Mouse (Mus musculus): ENCODE results near the gene Zfp982. TPM values are rescaled to one million over a fixed set of nuclear protein-coding genes. Genes with fewer than 3 reads are reported as not detected.
A peak's percentile ranks its signal among the peaks of the same experiment; 100 is the strongest.
"Not testable (repeated sequence)": the region's sequence is repeated elsewhere in the genome, so short reads cannot be mapped to it uniquely, and the experiment has no call there.

Zfp982 gene
- polyA plus RNA-seq (2014; fragmentation: Nextera tagmentation; extraction: Ambion mirVana) = 5.0 and 6.3 TPM in 2 replicates

DNA sequence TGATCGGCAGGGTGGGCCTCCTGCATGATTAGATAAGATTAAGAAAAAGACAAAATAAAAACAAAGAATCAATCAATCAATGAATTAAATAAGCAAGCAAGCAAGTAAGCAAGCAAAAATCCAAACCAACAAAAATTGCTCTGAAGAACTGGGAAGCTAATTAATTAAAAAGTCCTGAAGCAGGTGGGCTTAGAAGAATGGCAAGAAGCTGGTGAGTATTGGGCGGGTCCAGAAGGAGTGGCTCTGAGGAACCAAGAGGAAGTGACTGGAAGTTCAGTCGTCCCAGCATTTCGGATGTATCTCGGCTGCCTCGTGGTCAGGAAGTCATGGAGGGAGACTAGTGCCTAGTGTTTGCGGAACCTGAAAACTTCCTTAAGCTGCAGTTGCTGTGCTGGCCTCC lies at the start of gene Zfp982:
TSS of gene Zfp982 (plus strand) at position 301 of the 400 bp plus-strand sequence.
- not testable (repeated sequence) for H3K9ac ChIP-seq (ENCODE audit: low read length); H3K4me3 ChIP-seq (ENCODE audit: low read depth, low read length); H3K4me1 ChIP-seq (replicated peaks; ENCODE audit: control insufficient read depth, insufficient read depth, low read length); H3K4me2 ChIP-seq (ENCODE audit: low read length); H3K36me3 ChIP-seq (ENCODE audit: control insufficient read depth, insufficient read depth, low read length); ATAC-seq (replicated peaks; ENCODE audit: low FRiP score, low TSS enrichment, low read depth); DNase-seq (ENCODE audit: low spot score); H3K27ac ChIP-seq (ENCODE audit: low read depth); H3K27me3 ChIP-seq (replicated peaks; ENCODE audit: control insufficient read depth, insufficient read depth, low read length)
- 87% methylated on average over 7 of the region's 7 CpGs for WGBS
- peaks cover 31% of the 10 kb centered on the region for H3K9me3 ChIP-seq (ENCODE audit: control insufficient read depth, low read length)

- peak overlapping the region; percentile 83 for H3K9ac ChIP-seq (ENCODE audit: low read length)
- not testable (repeated sequence) for H3K4me1 ChIP-seq (replicated peaks; ENCODE audit: control insufficient read depth, insufficient read depth, low read length); H3K27me3 ChIP-seq (replicated peaks; ENCODE audit: control insufficient read depth, insufficient read depth, low read length); H3K9me3 ChIP-seq (ENCODE audit: control insufficient read depth, low read length); H3K36me3 ChIP-seq (ENCODE audit: control insufficient read depth, insufficient read depth, low read length)
- peak overlapping the region; percentile 62; the same call in 1 of the 2 replicates for H3K27ac ChIP-seq (ENCODE audit: low read depth)
- H3K4me3 ChIP-seq (ENCODE audit: low read depth, low read length) = peak overlapping the region; percentile 53
- ATAC-seq (replicated peaks; ENCODE audit: low FRiP score, low TSS enrichment, low read depth) = peak; percentile 99
- peak overlapping the region; percentile 81 for H3K4me2 ChIP-seq (ENCODE audit: low read length)
- 8% methylated on average over 52 of the region's 52 CpGs for WGBS
- DNase-seq (ENCODE audit: low spot score) = peak; percentile 83
Measured at GRCm38 (mm10) chr4:147442649-147443553, 49.3 kb upstream of the Zfp982 start.

DNA sequence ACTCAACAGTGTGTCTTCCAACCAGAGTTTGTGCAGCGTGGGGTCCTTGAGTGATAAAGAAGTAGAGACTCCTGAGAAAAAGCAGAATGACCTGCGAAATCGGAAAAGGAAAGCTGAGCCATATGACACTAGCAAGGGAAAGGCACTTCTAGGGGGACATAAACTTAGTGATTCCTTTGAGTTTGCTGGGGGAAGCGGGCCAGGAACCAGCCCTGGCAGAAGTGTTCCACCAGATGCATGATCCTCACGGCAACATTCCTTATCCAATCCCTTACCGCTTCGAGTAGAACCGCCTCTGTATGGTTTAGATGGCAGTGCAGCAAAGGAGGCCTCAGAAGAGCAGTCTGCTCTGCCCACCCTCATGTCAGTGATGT lies 48.7 kb upstream of the Zfp982 start:
- not testable (repeated sequence) for DNase-seq (ENCODE audit: low spot score); H3K9me3 ChIP-seq (ENCODE audit: control insufficient read depth, low read length); H3K27me3 ChIP-seq (replicated peaks; ENCODE audit: control insufficient read depth, insufficient read depth, low read length); ATAC-seq (replicated peaks; ENCODE audit: low FRiP score, low TSS enrichment, low read depth); H3K4me1 ChIP-seq (replicated peaks; ENCODE audit: control insufficient read depth, insufficient read depth, low read length); H3K27ac ChIP-seq (ENCODE audit: low read depth); H3K36me3 ChIP-seq (ENCODE audit: control insufficient read depth, insufficient read depth, low read length)
- 37% methylated on average over 8 of the region's 8 CpGs for WGBS
- Histone ChIP-seq H3K9ac (ENCODE audit: low read length) (peak overlapping the region; percentile 83; the same call in 1 of the 2 replicates), H3K4me2 (ENCODE audit: low read length) (peak overlapping the region; percentile 81), H3K4me3 (ENCODE audit: low read depth, low read length) (peak overlapping the region; percentile 53; the same call in 1 of the 2 replicates)

DNA sequence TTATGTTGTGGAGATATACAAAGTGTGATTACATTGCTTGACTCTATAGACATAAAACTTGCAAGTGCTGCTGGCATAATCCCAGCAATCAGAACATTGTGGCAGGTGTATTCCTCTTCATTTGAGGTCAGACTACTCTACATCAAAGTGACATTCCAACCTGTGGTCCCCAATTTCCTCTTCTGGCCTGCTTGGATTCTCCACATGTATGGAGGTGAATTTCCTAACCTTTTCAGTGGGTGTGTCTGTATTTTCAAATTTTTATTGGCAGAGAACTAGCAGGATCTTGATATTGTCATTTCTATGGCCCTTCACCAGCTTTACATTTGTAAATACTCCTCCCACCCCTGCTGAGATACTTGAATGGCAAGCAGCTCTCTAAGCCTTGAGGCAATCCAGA lies 46.8 kb upstream of the Zfp982 start:
- not testable (repeated sequence) for ATAC-seq (replicated peaks; ENCODE audit: low FRiP score, low TSS enrichment, low read depth); DNase-seq (ENCODE audit: low spot score); H3K36me3 ChIP-seq (ENCODE audit: control insufficient read depth, insufficient read depth, low read length); H3K27ac ChIP-seq (ENCODE audit: low read depth); H3K9ac ChIP-seq (ENCODE audit: low read length); H3K9me3 ChIP-seq (ENCODE audit: control insufficient read depth, low read length); H3K27me3 ChIP-seq (replicated peaks; ENCODE audit: control insufficient read depth, insufficient read depth, low read length); H3K4me2 ChIP-seq (ENCODE audit: low read length); H3K4me1 ChIP-seq (replicated peaks; ENCODE audit: control insufficient read depth, insufficient read depth, low read length); H3K4me3 ChIP-seq (ENCODE audit: low read depth, low read length)

- Histone ChIP-seq H3K36me3 (ENCODE audit: control insufficient read depth, insufficient read depth, low read length) (no peaks in the 10 kb centered on the region), H3K4me1 (replicated peaks; ENCODE audit: control insufficient read depth, insufficient read depth, low read length) (no peaks in the 10 kb centered on the region; the same call in 1 of the 2 replicates), H3K4me3 (ENCODE audit: low read depth, low read length) (no peak overlapping the region)
Measured at GRCm38 (mm10) chr4:147448358-147448757, 43.9 kb upstream of the Zfp982 start.

DNA sequence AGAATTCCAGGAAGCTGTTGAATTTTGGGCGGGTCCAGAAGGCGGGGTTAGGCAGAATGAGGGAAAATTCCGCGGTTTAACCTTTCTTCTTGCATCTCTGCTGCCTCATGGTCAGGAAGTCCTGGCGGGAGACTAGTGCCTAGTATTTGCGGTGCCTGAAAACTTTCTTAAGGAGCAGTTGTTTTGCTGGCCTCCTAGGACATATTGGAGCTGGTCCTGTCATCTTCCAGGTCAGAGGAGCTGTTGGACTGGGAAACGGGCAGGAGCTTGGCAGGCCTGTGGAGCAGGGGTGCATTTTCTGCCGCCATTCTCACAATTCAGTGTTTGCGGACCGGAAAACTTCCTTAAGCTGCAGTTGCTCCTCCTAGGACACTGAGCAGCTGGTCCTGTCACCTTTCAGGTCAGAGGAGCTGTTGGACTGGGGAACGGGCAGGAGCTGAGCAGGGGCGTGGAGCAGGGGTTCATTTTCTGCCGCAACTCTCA lies 43.1 kb upstream of the Zfp982 start:
- H3K27ac ChIP-seq (ENCODE audit: low read depth) = no peak overlapping the region
- H3K4me3 ChIP-seq (ENCODE audit: low read depth, low read length) = peak overlapping the region; percentile 28
- no peaks in the 10 kb centered on the region for H3K27me3 ChIP-seq (replicated peaks; ENCODE audit: control insufficient read depth, insufficient read depth, low read length)
- H3K4me1 ChIP-seq (replicated peaks; ENCODE audit: control insufficient read depth, insufficient read depth, low read length) = no peaks in the 10 kb centered on the region; the same call in 1 of the 2 replicates
- 36% methylated on average over 13 of the region's 13 CpGs for WGBS
- H3K36me3 ChIP-seq (ENCODE audit: control insufficient read depth, insufficient read depth, low read length) = no peaks in the 10 kb centered on the region
- DNase-seq (ENCODE audit: low spot score) (no peak), ATAC-seq (replicated peaks; ENCODE audit: low FRiP score, low TSS enrichment, low read depth) (no peak)
- H3K4me2 ChIP-seq (ENCODE audit: low read length) = peak overlapping the region; percentile 40
- H3K9ac ChIP-seq (ENCODE audit: low read length) = peak overlapping the region; percentile 36
- no peaks in the 10 kb centered on the region for H3K9me3 ChIP-seq (ENCODE audit: control insufficient read depth, low read length)

More at GRCm38 (mm10) chr4:147448358-147448757, 43.9 kb upstream of the Zfp982 start:
- Histone ChIP-seq H3K27ac (ENCODE audit: low read depth) (no peak overlapping the region), H3K9me3 (ENCODE audit: control insufficient read depth, low read length) (no peaks in the 10 kb centered on the region), H3K9ac (ENCODE audit: low read length) (no peak overlapping the region), H3K27me3 (replicated peaks; ENCODE audit: control insufficient read depth, insufficient read depth, low read length) (no peaks in the 10 kb centered on the region), H3K4me2 (ENCODE audit: low read length) (no peak overlapping the region)
- WGBS = 68% methylated on average over 2 of the region's 2 CpGs
- no peak for DNase-seq (ENCODE audit: low spot score)
- ATAC-seq (replicated peaks; ENCODE audit: low FRiP score, low TSS enrichment, low read depth) = no peak

GRCm38 (mm10) chr4:147449986-147450385 lies 42.2 kb upstream of the Zfp982 start:
- not testable (repeated sequence) for H3K9ac ChIP-seq (ENCODE audit: low read length); H3K4me3 ChIP-seq (ENCODE audit: low read depth, low read length); H3K36me3 ChIP-seq (ENCODE audit: control insufficient read depth, insufficient read depth, low read length); H3K4me1 ChIP-seq (replicated peaks; ENCODE audit: control insufficient read depth, insufficient read depth, low read length); DNase-seq (ENCODE audit: low spot score); ATAC-seq (replicated peaks; ENCODE audit: low FRiP score, low TSS enrichment, low read depth); H3K27ac ChIP-seq (ENCODE audit: low read depth); H3K9me3 ChIP-seq (ENCODE audit: control insufficient read depth, low read length); H3K27me3 ChIP-seq (replicated peaks; ENCODE audit: control insufficient read depth, insufficient read depth, low read length)
- H3K4me2 ChIP-seq (ENCODE audit: low read length) = peak overlapping the region; percentile 40
- WGBS = 81% methylated on average over 2 of the region's 2 CpGs

DNA sequence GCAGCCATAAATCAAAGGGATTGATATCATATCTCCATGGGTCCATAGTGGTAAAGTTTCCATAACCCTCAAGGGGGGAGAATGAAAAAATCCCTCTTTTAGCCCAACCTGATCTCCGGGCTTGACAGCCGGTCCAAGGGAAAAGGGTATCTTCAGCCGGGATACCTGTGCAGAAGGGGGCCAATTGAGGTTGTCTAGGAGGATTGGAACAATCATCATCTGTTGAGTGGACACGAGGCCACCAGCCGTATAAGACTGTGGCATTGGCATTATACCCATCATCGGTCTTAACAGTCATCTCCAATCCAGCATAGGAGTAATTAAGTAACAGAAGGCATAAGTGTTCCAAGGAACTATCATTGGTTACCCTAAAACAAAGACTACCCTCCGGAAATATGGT lies 25.0 kb upstream of the Zfp982 start:
- not testable (repeated sequence) for H3K4me2 ChIP-seq (ENCODE audit: low read length); H3K27me3 ChIP-seq (replicated peaks; ENCODE audit: control insufficient read depth, insufficient read depth, low read length); H3K27ac ChIP-seq (ENCODE audit: low read depth); H3K4me3 ChIP-seq (ENCODE audit: low read depth, low read length); H3K4me1 ChIP-seq (replicated peaks; ENCODE audit: control insufficient read depth, insufficient read depth, low read length); H3K36me3 ChIP-seq (ENCODE audit: control insufficient read depth, insufficient read depth, low read length); DNase-seq (ENCODE audit: low spot score); H3K9ac ChIP-seq (ENCODE audit: low read length)
- H3K9me3 ChIP-seq (ENCODE audit: control insufficient read depth, low read length) = peaks cover 37% of the 10 kb centered on the region
- ATAC-seq (replicated peaks; ENCODE audit: low FRiP score, low TSS enrichment, low read depth) = 0 out of 2 replicates have a peak, but pooled peaks have one; percentile 27
- 94% methylated on average over 7 of the region's 7 CpGs for WGBS
